Mouse (Mus musculus) bone marrow, adult 2 months (tissue): ENCODE results near the gene Tecr. TPM values are rescaled to one million over a fixed set of nuclear protein-coding genes. Genes with fewer than 3 reads are reported as not detected.
"Not testable (repeated sequence)": the region's sequence is repeated elsewhere in the genome, so short reads cannot be mapped to it uniquely, and the experiment has no call there.

Source experiments
- H3K27ac ChIP-seq: fragments of 200-500 bp; 2 replicates; pipeline ENCODE4 v1.5.1; 2012; ENCODE audit warnings: low read depth, mild to moderate bottlenecking, control low read depth, inconsistent platforms, low read length; ENCODE audit not compliant: control insufficient read depth, poor library complexity, insufficient read depth
- H3K4me1 ChIP-seq: fragments of 200-500 bp; 2 replicates; pipeline ENCODE4 v1.6.1; 2011; ENCODE audit warnings: low read length; ENCODE audit not compliant: control insufficient read depth, insufficient read depth
- H3K4me3 ChIP-seq: fragments of 200-500 bp; replicated peaks from 2 replicates; pipeline ENCODE3; 2011; ENCODE audit warnings: mild to moderate bottlenecking, low read depth, low read length, control low read depth; ENCODE audit not compliant: control insufficient read depth
- CTCF ChIP-seq: fragments of 200-500 bp; IDR thresholded peaks from 2 replicates; pipeline ENCODE4 v1.5.1; 2011; ENCODE audit warnings: low read length, control low read depth; ENCODE audit not compliant: control insufficient read depth, insufficient read depth
- POLR2A ChIP-seq: fragments of 200-500 bp; IDR thresholded peaks from 2 replicates; pipeline ENCODE4 v1.6.1; 2011; ENCODE audit warnings: low read depth, mild to moderate bottlenecking, control low read depth, low read length, borderline replicate concordance; ENCODE audit not compliant: control insufficient read depth
- WGBS: fragments of 180-500 bp; shearing (Covaris S2); methylation state at CpG from one replicate; pipeline ENCODE4 v1.1.7; 2018; 5-methylcytosine and 5-hydroxymethylcytosine counted together
- polyA plus RNA-seq: library from polyadenylated mRNA; stranded (reverse); fragments of >200 nt; gene quantifications from 2 replicates; pipeline ENCODE4 v1.2.4, GENCODE M21; 2011; ENCODE audit warnings: low replicate concordance; ENCODE audit not compliant: missing spikeins, insufficient read depth, insufficient read length

Gene Tecr
- polyA plus RNA-seq, 1 experiment, result 233 TPM

- peaks cover 3% of the 10 kb centered on the region; the same call in 1 of the 2 replicates for H3K4me1 ChIP-seq
- 86% methylated on average over 17 of the region's 17 CpGs for WGBS
- H3K4me3 ChIP-seq, result no peak overlapping the region
- TF ChIP-seq CTCF, result no peak
- no peak for TF ChIP-seq POLR2A
- no peak overlapping the region for H3K27ac ChIP-seq
These were observed 31.9 kb downstream of the Tecr start for GRCm38 (mm10) chr8:83575561-83576515.

GRCm38 (mm10) chr8:83574631-83575315 lies 33.0 kb downstream of the Tecr start:
- 85% methylated on average over 15 of the region's 15 CpGs for WGBS
- peaks cover 5% of the 10 kb centered on the region; the same call in 1 of the 2 replicates for H3K4me1 ChIP-seq
- no peak for TF ChIP-seq POLR2A
- TF ChIP-seq CTCF, result no peak
- H3K4me3 ChIP-seq, result no peak overlapping the region
- no peak overlapping the region for H3K27ac ChIP-seq

- 0 out of 2 replicates have a peak, but pooled peaks have one; percentile 14 for TF ChIP-seq CTCF
- 0 out of 2 replicates have a peak, but pooled peaks have one; percentile 55 for TF ChIP-seq POLR2A
- H3K27ac ChIP-seq, result peak overlapping the region; percentile 94
- peak overlapping the region; percentile 64 for H3K4me3 ChIP-seq
- 43% methylated on average over 18 of the region's 18 CpGs for WGBS
- H3K4me1 ChIP-seq, result peaks cover 5% of the 10 kb centered on the region; the same call in 1 of the 2 replicates
These were observed 34.5 kb downstream of the Tecr start for GRCm38 (mm10) chr8:83573140-83573875.

GRCm38 (mm10) chr8:83572246-83572812 lies 35.4 kb downstream of the Tecr start:
- peak overlapping the region; percentile 94 for H3K27ac ChIP-seq
- peak overlapping the region; percentile 64 for H3K4me3 ChIP-seq
- 30% methylated on average over 5 of the region's 5 CpGs for WGBS
- peaks cover 6% of the 10 kb centered on the region; the same call in 1 of the 2 replicates for H3K4me1 ChIP-seq
- no peak for TF ChIP-seq CTCF

- peaks cover 6% of the 10 kb centered on the region; the same call in 1 of the 2 replicates for H3K4me1 ChIP-seq
- 89% methylated on average over 10 of the region's 10 CpGs for WGBS
These were observed 36.0 kb downstream of the Tecr start for GRCm38 (mm10) chr8:83571791-83572190.

GRCm38 (mm10) chr8:83571001-83571340 lies 36.8 kb downstream of the Tecr start:
- H3K4me1 ChIP-seq, H3K4me3 ChIP-seq, H3K27ac ChIP-seq: not testable (repeated sequence)
- WGBS, result 79% methylated on average over 5 of the region's 7 CpGs
- TF ChIP-seq POLR2A, result 0 out of 2 replicates have a peak, but pooled peaks have one; percentile 16

More at GRCm38 (mm10) chr8:83571791-83572190, 36.0 kb downstream of the Tecr start:
- peak overlapping the region; percentile 64 for H3K4me3 ChIP-seq
- TF ChIP-seq POLR2A, result no peak
- TF ChIP-seq CTCF, result no peak
- no peak overlapping the region for H3K27ac ChIP-seq

GRCm38 (mm10) chr8:83570272-83571000 lies 37.3 kb downstream of the Tecr start:
- 70% methylated on average over 15 of the region's 15 CpGs for WGBS
- TF ChIP-seq CTCF, result no peak
- no peak for TF ChIP-seq POLR2A
- no peak overlapping the region for H3K4me3 ChIP-seq
- no peak overlapping the region for H3K27ac ChIP-seq
- peaks cover 6% of the 10 kb centered on the region; the same call in 1 of the 2 replicates for H3K4me1 ChIP-seq
